Mouse (Mus musculus): ENCODE measurements around the gene Evi5. TPM values are rescaled to one million over a fixed set of nuclear protein-coding genes. Genes with fewer than 3 reads are reported as not detected.

The Evi5 gene
- polyA plus RNA-seq, 1 experiment, result 6.2 TPM

- WGBS, result 82% methylated on average over 1 of the region's 1 CpGs
- no peak overlapping the region for H3K4me3 ChIP-seq (ENCODE audit: extremely low read depth, insufficient read depth, insufficient read length)
- DNase-seq (ENCODE audit: low read depth in 1 of 2, low spot score in 2 of 2), result no peak
- H3K4me1 ChIP-seq (ENCODE audit: control insufficient read depth, insufficient read depth, insufficient read length), result no peaks in the 10 kb centered on the region; the same call in 1 of the 2 replicates
- H3K36me3 ChIP-seq (ENCODE audit: control insufficient read depth, insufficient read depth, low read length), result no peaks in the 10 kb centered on the region
- H3K27ac ChIP-seq (ENCODE audit: insufficient read depth, low read length), result no peak overlapping the region
- TF ChIP-seq CTCF (IDR thresholded peaks at IDR 0.05; ENCODE audit: extremely low read depth, insufficient read depth, insufficient read length, insufficient replicate concordance), result no peak
- no peak for TF ChIP-seq POLR2A (IDR thresholded peaks at IDR 0.05; ENCODE audit: low read depth, low read length)
- H3K27me3 ChIP-seq (ENCODE audit: control insufficient read depth, insufficient read depth, low read length), result no peaks in the 10 kb centered on the region
These were observed 97.4 kb downstream of the Evi5 start for GRCm38 (mm10) chr5:107777545-107777830.

GRCm38 (mm10) chr5:107776777-107777544, 97.9 kb downstream of the Evi5 start:
- H3K4me3 ChIP-seq (ENCODE audit: extremely low read depth, insufficient read depth, insufficient read length), result no peak overlapping the region
- TF ChIP-seq POLR2A (IDR thresholded peaks at IDR 0.05; ENCODE audit: low read depth, low read length), result no peak
- TF ChIP-seq CTCF (IDR thresholded peaks at IDR 0.05; ENCODE audit: extremely low read depth, insufficient read depth, insufficient read length, insufficient replicate concordance), result no peak
- H3K27me3 ChIP-seq (ENCODE audit: control insufficient read depth, insufficient read depth, low read length), result no peaks in the 10 kb centered on the region
- 91% methylated on average over 4 of the region's 4 CpGs for WGBS
- H3K4me1 ChIP-seq (ENCODE audit: control insufficient read depth, insufficient read depth, insufficient read length), result no peaks in the 10 kb centered on the region; the same call in 1 of the 2 replicates
- DNase-seq (ENCODE audit: low read depth in 1 of 2, low spot score in 2 of 2), result no peak
- H3K36me3 ChIP-seq (ENCODE audit: control insufficient read depth, insufficient read depth, low read length), result no peaks in the 10 kb centered on the region
- H3K27ac ChIP-seq (ENCODE audit: insufficient read depth, low read length), result no peak overlapping the region

GRCm38 (mm10) chr5:107775875-107776274, 99.0 kb downstream of the Evi5 start:
- H3K4me3 ChIP-seq (ENCODE audit: extremely low read depth, insufficient read depth, insufficient read length), result no peak overlapping the region
- 98% methylated on average over 1 of the region's 1 CpGs for WGBS
- DNase-seq (ENCODE audit: low read depth in 1 of 2, low spot score in 2 of 2), result no peak

DNA sequence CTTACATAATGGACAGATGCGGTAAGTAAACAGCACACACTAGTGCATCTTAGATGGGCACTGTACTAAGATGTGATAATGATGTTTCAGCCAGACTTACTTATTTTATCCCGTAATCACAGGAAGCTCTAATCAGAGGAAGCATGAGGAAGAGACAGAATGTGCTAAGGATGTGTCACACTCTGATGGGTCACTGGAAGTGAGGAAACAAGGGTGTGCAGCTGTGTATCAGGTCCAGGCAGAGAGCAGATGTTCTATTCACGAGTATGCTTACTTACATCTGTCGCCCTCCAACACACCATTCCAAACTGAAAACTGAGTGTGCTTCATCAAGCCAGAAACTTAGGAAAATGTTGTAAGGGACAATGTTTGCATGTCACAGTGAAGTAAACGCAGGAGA, 102.9 kb downstream of the Evi5 start:
- TF ChIP-seq POLR2A (IDR thresholded peaks at IDR 0.05; ENCODE audit: low read depth, low read length) (no peak), CTCF (IDR thresholded peaks at IDR 0.05; ENCODE audit: extremely low read depth, insufficient read depth, insufficient read length, insufficient replicate concordance) (no peak)
- WGBS, result 55% methylated on average over 5 of the region's 5 CpGs
- Histone ChIP-seq H3K4me1 (ENCODE audit: control insufficient read depth, insufficient read depth, insufficient read length) (no peaks in the 10 kb centered on the region; the same call in 1 of the 2 replicates), H3K27me3 (ENCODE audit: control insufficient read depth, insufficient read depth, low read length) (no peaks in the 10 kb centered on the region), H3K4me3 (ENCODE audit: extremely low read depth, insufficient read depth, insufficient read length) (no peak overlapping the region), H3K36me3 (ENCODE audit: control insufficient read depth, insufficient read depth, low read length) (no peaks in the 10 kb centered on the region), H3K27ac (ENCODE audit: insufficient read depth, low read length) (no peak overlapping the region)
- DNase-seq (ENCODE audit: low read depth in 1 of 2, low spot score in 2 of 2), result no peak

More at GRCm38 (mm10) chr5:107775875-107776274, 99.0 kb downstream of the Evi5 start:
- Histone ChIP-seq H3K36me3 (ENCODE audit: control insufficient read depth, insufficient read depth, low read length) (no peaks in the 10 kb centered on the region), H3K27ac (ENCODE audit: insufficient read depth, low read length) (no peak overlapping the region), H3K27me3 (ENCODE audit: control insufficient read depth, insufficient read depth, low read length) (no peaks in the 10 kb centered on the region), H3K4me1 (ENCODE audit: control insufficient read depth, insufficient read depth, insufficient read length) (no peaks in the 10 kb centered on the region; the same call in 1 of the 2 replicates)
- TF ChIP-seq CTCF (IDR thresholded peaks at IDR 0.05; ENCODE audit: extremely low read depth, insufficient read depth, insufficient read length, insufficient replicate concordance) (no peak), POLR2A (IDR thresholded peaks at IDR 0.05; ENCODE audit: low read depth, low read length) (no peak)

GRCm38 (mm10) chr5:107768224-107768623, 106.7 kb downstream of the Evi5 start:
- H3K27me3 ChIP-seq (ENCODE audit: control insufficient read depth, insufficient read depth, low read length), result no peaks in the 10 kb centered on the region
- no peak for DNase-seq (ENCODE audit: low read depth in 1 of 2, low spot score in 2 of 2)
- no peak overlapping the region for H3K27ac ChIP-seq (ENCODE audit: insufficient read depth, low read length)
- no peak overlapping the region for H3K4me3 ChIP-seq (ENCODE audit: extremely low read depth, insufficient read depth, insufficient read length)
- peaks cover 1% of the 10 kb centered on the region; the same call in 1 of the 2 replicates for H3K36me3 ChIP-seq (ENCODE audit: control insufficient read depth, insufficient read depth, low read length)
- TF ChIP-seq POLR2A (IDR thresholded peaks at IDR 0.05; ENCODE audit: low read depth, low read length) (no peak), CTCF (IDR thresholded peaks at IDR 0.05; ENCODE audit: extremely low read depth, insufficient read depth, insufficient read length, insufficient replicate concordance) (no peak)
- no peaks in the 10 kb centered on the region for H3K4me1 ChIP-seq (ENCODE audit: control insufficient read depth, insufficient read depth, insufficient read length)
- WGBS, result 75% methylated on average over 1 of the region's 1 CpGs

DNA sequence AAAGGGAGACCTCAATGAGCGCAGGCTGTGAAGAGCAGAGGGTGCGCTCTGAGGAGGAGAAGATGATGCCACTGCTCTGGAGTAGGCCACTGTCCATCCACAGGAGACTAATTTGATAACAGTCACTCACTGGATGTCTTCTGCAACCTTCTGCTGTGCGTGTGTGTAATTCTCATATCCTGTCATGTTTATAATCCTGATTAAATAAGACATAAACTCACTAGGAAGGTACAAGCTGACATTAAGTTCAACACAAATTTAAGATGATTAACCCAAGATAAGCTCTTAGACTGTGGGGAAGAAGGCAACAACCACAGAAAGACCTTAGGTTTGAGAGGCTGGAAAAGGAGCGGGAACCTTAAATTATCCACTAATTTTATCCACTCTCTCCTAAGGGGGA, 109.0 kb downstream of the Evi5 start:
- Histone ChIP-seq H3K27ac (ENCODE audit: insufficient read depth, low read length) (no peak overlapping the region), H3K4me3 (ENCODE audit: extremely low read depth, insufficient read depth, insufficient read length) (no peak overlapping the region), H3K27me3 (ENCODE audit: control insufficient read depth, insufficient read depth, low read length) (no peaks in the 10 kb centered on the region), H3K4me1 (ENCODE audit: control insufficient read depth, insufficient read depth, insufficient read length) (no peaks in the 10 kb centered on the region), H3K36me3 (ENCODE audit: control insufficient read depth, insufficient read depth, low read length) (peaks cover 1% of the 10 kb centered on the region; the same call in 1 of the 2 replicates)
- no peak for DNase-seq (ENCODE audit: low read depth in 1 of 2, low spot score in 2 of 2)
- TF ChIP-seq POLR2A (IDR thresholded peaks at IDR 0.05; ENCODE audit: low read depth, low read length) (no peak), CTCF (IDR thresholded peaks at IDR 0.05; ENCODE audit: extremely low read depth, insufficient read depth, insufficient read length, insufficient replicate concordance) (no peak)
- WGBS, result 98% methylated on average over 4 of the region's 4 CpGs

- DNase-seq (ENCODE audit: low read depth in 1 of 2, low spot score in 2 of 2), result no peak
- Histone ChIP-seq H3K36me3 (ENCODE audit: control insufficient read depth, insufficient read depth, low read length) (peaks cover 1% of the 10 kb centered on the region; the same call in 1 of the 2 replicates), H3K27ac (ENCODE audit: insufficient read depth, low read length) (no peak overlapping the region), H3K4me1 (ENCODE audit: control insufficient read depth, insufficient read depth, insufficient read length) (no peaks in the 10 kb centered on the region), H3K27me3 (ENCODE audit: control insufficient read depth, insufficient read depth, low read length) (no peaks in the 10 kb centered on the region), H3K4me3 (ENCODE audit: extremely low read depth, insufficient read depth, insufficient read length) (no peak overlapping the region)
- 51% methylated on average over 1 of the region's 1 CpGs for WGBS
- TF ChIP-seq POLR2A (IDR thresholded peaks at IDR 0.05; ENCODE audit: low read depth, low read length) (no peak), CTCF (IDR thresholded peaks at IDR 0.05; ENCODE audit: extremely low read depth, insufficient read depth, insufficient read length, insufficient replicate concordance) (no peak)
These were observed 110.4 kb downstream of the Evi5 start for GRCm38 (mm10) chr5:107764486-107764885.
